Mouse (Mus musculus): Measurements from ENCODE around the gene Nebl. TPM values are rescaled to one million over a fixed set of nuclear protein-coding genes. Genes with fewer than 3 reads are reported as not detected.

Nebl gene
- 10 to 100 TPM; 28.1 to 36.5 TPM for total RNA-seq (2021)

DNA sequence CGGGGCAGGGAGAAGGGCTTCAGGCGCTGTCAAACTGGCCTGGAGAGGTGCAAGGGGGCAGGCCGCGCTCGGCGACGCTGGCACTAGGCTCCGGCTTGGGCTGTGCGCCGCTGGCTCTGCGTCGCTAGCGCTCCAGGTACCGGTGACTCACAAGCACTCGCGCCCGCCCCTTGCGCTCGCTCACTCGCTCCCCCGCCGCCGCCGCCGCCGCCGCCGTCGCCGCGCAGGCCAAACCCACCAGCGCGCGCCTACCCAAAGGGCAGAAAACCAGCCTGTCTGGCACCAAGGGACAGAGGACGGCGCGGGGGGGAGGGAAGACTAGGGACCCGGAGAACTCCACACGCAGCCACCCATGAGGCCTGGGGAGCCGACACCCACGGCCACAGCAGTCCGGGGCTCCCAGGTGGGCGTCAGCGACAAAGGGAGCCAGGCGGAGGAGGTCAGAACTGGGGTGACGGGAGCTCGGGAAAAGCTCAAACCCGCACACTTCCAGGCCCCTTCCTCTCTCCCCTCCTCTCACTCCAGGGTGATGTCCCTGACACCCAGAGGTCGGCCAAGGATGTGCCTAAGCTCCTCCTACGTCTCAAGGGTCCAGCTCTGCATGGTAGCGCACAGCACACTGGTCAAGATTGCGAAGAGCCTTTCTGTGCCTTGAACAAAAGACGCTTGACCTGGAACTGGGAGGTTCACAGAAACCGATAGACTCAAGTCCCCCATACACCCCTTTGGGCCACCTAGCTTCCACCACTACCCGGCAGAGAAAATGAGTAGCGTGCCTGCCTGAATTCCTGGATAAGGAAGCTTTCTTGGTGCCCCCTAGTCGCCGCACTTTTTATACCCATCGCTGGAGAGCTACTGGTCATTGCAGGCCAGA, at the start of gene Nebl:
Gene Nebl (minus strand): TSS at position 508 of the 874 bp plus-strand sequence.
- DNase-seq: peak; percentile 60
- intact Hi-C loops (cut with DNase I): loop anchor here (5.0 to 10.0 kb wide), 3 partner anchors 74 to 306 kb away; no protein-coding TSS in a partner anchor

DNA sequence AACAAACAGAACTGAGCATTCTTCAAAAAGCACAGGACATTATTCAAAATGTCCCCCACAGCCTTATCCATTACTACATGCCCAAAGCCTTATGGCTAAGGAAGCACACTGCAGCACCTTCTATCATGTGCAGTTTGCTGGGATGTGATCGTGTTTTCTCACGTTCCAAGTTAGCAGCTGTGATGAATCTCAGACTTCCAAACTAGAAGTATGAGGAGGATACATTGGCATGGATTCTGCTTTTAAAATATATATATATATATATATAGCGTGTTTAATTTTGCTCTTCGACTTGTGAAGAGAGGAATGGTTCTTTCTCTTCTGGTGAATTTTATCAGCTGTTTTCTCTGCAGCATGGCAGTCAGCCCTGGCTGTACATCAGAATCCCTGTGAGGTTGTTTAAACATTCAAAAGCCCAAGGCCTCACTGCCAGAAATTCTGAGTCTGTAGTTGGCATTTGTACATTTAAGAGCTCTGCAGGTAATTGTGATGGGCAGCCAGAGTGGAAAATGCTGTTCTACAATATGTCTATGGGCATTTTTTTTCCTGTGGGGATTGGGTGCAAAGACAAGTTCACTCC, 39.1 kb upstream of the Nebl start:
- DNase-seq: no peak
- intact Hi-C loops (cut with DNase I): no loop called here

DNA sequence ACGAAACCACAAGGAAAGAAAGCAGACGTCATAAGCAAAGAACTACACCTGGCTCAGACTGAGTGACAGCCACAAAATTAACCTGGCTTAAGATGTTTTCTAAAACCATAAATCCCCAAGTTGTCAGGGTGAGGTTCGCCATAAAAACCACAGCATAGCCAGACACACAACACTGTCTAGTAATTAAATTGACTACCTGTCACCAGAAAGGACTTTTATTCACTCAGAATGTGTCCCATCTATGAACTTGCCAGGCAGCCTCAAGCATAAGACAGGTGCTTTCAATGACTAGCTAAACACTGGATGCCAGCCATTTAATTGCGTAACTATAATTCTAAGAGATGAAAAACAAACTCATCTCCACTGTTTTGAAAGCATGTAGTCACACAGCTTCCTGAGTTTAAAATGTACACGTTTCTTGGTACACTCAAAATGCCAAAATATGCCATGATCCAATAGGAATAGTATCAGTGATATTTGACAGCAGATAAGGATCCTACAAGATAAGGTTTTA, 38.0 kb upstream of the Nebl start:
- intact Hi-C loops (cut with DNase I): no loop called here

GRCm38 (mm10) chr2:17756271-17756670, 25.0 kb upstream of the Nebl start:
- intact Hi-C loops (cut with DNase I): no loop called here
- DNase-seq: no peak

More for the DNA sequence above, 38.0 kb upstream of the Nebl start:
- no peak for DNase-seq

DNA sequence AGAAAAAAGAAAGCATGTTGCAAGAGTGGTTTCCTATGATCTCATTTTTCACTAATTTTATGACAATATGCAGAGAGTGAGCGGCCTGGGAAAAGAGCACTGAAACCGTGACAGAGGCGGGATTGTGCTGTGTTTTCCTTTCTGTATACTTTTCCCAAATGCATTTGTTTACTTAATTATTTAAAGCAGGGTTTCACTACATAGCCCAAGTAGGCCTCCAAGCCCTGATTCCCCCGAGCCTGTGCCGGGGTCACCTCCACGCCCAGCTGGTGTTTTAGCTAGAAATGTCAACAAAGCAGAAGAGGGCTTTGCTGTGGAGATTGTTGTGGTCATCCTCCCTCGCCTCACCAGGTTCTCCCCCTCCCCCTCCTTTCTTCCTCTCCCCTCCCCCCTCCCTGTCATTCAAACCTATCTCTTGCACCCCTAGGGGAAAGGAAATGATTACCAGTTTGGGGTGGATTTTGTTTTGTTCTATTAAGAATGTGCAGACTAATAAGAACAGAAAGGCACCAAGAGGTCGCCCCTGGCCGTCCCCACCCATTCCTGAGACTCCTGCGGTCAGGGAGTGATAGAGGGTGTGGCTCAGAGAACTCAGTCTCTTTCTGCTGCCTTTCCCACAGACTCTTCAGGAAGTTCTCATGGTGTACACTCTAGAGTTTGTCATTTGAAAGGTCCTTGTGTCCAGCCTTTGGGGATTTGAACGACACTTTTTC, 10.9 kb upstream of the Nebl start:
- DNase-seq: no peak
- intact Hi-C loops (cut with DNase I): no loop called here

DNA sequence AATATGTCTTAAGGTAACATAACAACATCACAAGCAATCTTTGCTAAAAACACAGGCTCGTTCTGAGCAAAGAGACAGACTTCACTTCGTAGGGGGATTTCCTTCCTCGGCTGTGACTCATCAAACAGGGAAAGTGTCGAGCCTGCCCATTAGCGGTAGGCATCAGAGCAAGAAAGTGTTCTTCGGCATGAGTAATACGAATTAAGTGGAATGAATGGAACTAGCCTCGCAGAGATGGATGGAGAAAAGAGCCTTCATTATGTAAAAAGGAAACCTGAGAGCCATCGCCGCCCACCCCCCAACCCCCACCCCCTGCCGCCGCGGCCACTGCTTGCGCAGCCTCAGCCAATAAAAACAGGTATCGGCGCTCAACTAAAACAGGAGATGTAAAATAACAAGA, 10.3 kb upstream of the Nebl start:
- intact Hi-C loops (cut with DNase I): no loop called here

GRCm38 (mm10) chr2:17740454-17740853, 9.2 kb upstream of the Nebl start:
- intact Hi-C loops (cut with DNase I): no loop called here
- DNase-seq: no peak

More for the DNA sequence above, 10.3 kb upstream of the Nebl start:
- no peak for DNase-seq

DNA sequence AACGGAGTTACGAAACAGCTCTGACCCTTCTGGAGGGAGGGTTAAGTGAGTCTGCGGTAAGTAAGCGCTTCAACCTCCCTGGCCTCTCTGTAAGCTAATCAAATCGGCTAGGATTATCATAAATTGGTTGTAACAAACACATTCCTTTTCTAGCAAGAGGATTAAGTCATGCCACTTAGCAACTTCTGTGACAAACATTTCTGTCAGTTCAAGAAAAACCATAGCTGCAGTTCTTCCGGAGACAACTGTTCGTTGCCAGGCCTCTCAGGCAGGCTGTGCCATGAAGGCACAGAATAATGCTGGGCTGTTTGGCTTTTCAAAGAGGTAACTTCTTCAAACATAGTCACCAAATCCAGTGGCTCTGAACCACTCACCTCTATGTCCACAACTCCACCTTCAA, 946 bp upstream of the Nebl start:
- no peak for DNase-seq
- intact Hi-C loops (cut with DNase I): loop anchor here (5.0 to 10.0 kb wide), 3 partner anchors 75 to 307 kb away; no protein-coding TSS in a partner anchor

DNA sequence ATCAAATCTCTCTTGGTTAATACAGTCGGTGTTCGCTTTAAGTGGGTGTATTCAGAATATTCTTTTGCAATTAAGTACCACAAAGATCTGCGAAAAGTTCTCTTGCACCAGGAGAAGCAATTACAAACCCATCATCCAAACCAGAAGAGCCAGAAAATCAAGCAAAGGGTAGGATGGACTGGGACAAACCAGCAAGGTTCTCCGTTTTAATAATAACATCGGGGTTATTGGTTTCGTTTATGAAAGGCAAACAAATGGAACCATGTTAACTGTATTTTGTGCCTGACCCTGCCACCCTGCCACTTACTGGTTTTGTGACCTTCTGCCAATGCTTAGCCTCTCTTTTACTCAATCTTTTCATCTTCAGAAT, 552 bp upstream of the Nebl start:
- no peak for DNase-seq
- intact Hi-C loops (cut with DNase I): loop anchor here (5.0 to 10.0 kb wide), 3 partner anchors 75 to 307 kb away; no protein-coding TSS in a partner anchor

GRCm38 (mm10) chr2:17730648-17730956, 662 bp downstream of the Nebl start:
- intact Hi-C loops (cut with DNase I): loop anchor here (5.0 to 10.0 kb wide), 3 partner anchors 73 to 306 kb away; no protein-coding TSS in a partner anchor
- no peak for DNase-seq

- intact Hi-C loops (cut with DNase I): loop anchor here (5.0 to 10.0 kb wide), 3 partner anchors 73 to 305 kb away; no protein-coding TSS in a partner anchor
- DNase-seq: peak; percentile 17
These were observed 1.3 kb downstream of the Nebl start for GRCm38 (mm10) chr2:17729770-17730647.

DNA sequence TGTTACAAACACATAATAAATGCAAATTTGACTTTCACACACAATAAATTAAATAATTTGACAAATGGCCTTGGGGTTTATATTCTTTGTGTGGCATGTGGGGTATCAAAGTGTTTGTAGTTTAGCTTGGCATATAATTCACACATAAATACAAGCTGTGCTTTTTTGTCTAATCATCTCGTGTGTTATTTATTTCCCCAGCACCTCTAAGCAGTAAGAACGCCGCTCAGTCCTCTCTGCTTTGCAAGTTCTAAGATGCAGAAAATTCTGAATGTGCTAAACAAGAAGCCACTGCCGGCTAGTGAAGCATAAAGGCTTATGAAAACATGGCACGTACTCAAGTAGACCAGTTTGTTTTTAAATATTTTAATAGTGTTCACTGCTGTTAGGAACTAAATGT, 6.9 kb downstream of the Nebl start:
- DNase-seq: no peak
- intact Hi-C loops (cut with DNase I): no loop called here

DNA sequence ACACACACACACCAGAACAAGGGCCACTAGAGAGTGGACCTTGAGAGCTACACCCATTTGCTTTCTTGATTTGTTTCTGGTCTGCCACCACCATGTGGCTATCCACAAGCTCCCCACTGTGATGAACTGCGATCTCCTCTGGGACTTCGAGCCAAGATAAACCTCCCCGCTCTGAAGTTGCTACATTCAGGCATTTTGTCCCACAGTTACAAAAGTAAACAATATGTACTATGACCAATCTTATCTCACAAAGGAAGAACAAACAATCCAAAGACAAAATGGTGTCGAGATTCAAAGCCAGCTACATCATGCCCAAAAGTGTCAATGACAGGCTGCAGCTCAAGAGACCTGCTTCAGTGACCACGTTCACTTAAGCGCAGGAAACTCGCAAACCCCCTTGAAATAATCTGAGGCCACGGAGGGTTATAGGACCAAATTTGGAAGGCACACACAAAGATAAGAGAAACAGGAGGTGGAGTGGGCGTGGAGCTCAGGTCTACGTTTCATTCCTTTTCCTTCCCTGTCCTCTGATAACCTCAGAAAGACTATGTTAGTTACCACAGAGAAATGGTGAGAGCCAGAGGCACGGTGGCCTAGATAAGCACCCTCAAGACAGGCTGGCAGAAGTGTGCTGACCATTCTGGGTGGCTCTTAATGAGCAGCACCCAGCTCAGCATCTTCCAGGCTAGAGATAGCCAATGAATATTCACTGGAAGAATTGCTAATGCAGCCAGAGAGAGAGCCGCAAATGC, 7.8 kb downstream of the Nebl start:
- intact Hi-C loops (cut with DNase I): no loop called here
- DNase-seq: no peak

DNA sequence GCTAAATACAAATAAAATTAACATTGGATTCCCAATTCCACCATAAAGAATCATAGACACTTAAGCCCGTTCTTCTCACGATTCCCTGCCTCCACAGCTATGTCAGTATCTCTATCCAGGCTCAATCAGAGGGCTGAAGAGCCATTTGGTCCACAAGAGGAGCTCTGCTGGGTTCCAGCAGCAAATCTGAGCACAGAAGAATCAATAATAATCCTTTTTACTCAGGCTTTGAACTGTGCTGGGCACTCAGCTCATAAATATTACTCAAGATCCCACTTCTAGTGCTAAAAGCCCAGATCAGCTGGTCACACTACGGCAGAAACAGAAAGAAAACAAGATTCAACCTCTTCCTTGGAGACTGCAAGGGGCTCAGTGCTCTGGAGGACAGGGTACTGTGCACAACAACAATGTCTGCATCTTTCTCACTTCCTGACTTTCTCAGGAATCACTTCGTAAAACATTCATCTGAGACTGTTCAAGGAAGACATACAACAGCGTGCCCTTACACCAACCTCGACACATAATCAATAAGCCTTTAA, 10.0 kb downstream of the Nebl start:
- no peak for DNase-seq
- intact Hi-C loops (cut with DNase I): no loop called here

DNA sequence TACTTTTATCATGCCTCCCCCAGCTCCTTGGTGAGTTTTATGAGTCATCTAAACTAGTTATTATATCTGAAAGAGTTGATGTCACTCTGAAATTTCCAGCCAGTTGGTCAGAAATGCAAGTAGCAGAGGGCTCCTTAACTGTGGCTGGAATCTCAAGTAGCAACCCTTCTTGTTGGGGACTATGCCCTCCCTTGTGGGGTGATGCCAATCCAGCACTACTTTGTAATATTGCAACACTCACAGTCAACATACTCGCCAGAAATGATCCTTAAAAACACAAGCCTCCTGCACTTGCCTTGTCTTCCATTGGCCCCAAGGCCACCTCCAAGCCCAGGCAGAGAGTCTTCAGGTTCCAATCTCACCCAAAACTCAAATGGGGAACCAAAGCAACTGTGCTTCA, 13.0 kb downstream of the Nebl start:
- no peak for DNase-seq
- intact Hi-C loops (cut with DNase I): no loop called here

DNA sequence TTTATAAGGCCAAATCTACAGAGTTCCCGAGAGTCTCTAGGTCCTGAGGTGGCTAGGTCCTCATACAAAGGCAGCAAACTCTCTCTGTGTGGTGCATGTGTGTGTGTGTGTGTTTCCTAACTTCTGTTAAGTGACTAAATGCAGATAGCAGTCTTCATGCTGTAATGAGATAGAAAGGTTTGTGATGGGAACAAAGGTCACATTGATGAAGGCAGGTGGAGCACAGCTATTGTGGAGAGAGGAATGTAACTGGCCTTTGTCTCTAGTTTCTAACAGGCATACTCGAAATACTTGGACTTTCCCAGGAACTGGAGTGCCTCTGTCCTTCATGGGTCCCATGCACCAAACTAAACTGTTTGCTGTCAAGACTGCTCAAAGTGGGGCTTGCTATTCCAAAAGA, 14.1 kb downstream of the Nebl start:
- intact Hi-C loops (cut with DNase I): no loop called here
- DNase-seq: no peak

- intact Hi-C loops (cut with DNase I): no loop called here
- DNase-seq: no peak
These were observed 16.0 kb downstream of the Nebl start for GRCm38 (mm10) chr2:17715149-17715767.

- DNase-seq: no peak
- intact Hi-C loops (cut with DNase I): no loop called here
These were observed 16.6 kb downstream of the Nebl start for GRCm38 (mm10) chr2:17714661-17715060.

DNA sequence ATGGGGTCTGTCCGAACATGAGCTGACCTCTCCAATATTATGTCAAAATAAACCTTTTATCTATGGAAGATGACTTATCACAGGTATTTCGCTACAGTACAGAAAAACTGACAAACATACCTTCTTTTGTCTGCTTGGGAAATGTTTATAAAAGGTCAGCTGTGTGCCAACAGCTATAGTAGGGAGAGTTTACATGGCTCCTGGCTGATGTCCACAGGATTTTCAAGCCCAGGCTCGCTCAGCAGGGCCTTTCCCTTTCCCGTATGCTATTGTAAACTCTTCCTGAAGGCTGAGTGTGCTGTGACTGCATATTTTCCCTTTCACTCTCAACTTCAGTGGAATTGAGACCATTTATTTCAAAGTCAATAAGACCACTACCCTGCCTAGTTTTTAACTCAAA, 17.1 kb downstream of the Nebl start:
- intact Hi-C loops (cut with DNase I): no loop called here

More for the DNA sequence above, 17.1 kb downstream of the Nebl start:
- no peak for DNase-seq
